Mouse (Mus musculus) cerebellum, adult 2 months (tissue): ENCODE results near the gene Clec10a.

ENCODE experiments used
- CTCF ChIP-seq: fragments of 200-500 bp; IDR thresholded peaks from 2 replicates; pipeline ENCODE4 v1.5.1; 2011; ENCODE audit warnings: low read depth, mild to moderate bottlenecking, control low read depth, low read length, moderate library complexity, borderline replicate concordance; ENCODE audit not compliant: insufficient read depth
- POLR2A ChIP-seq: fragments of 200-500 bp; IDR thresholded peaks from 2 replicates; pipeline ENCODE4 v1.6.1; 2011; ENCODE audit warnings: low read length, control low read depth, borderline replicate concordance; ENCODE audit not compliant: insufficient read depth

DNA sequence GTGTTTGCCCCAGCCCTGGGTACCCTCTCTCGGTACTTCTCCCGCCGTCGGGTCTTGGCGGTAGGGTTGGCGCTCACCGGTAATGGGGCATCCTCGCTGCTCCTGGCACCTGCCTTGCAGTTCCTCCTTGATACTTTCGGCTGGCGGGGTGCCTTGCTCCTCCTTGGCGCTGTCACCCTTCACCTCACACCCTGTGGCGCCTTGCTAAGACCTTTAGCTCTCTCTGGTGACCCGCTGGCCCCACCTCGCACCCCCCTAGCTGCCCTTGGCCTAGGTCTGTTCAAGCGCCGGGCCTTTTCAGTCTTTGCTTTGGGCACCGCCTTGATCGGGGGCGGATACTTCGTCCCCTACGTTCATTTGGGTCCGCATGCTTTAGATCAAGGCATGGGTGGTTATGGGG lies 59.3 kb downstream of the Clec10a start:
- TF ChIP-seq CTCF (no peak), POLR2A (no peak)
